Mouse (Mus musculus): ENCODE results near the gene Timm29.
A peak's percentile ranks its signal among the peaks of the same experiment; 100 is the strongest.
"Not testable (repeated sequence)": the region's sequence is repeated elsewhere in the genome, so short reads cannot be mapped to it uniquely, and the experiment has no call there.

The Timm29 gene

GRCm38 (mm10) chr9:21578226-21578625 is 14.3 kb upstream of the Timm29 start:
- DNase-seq (ENCODE audit: low spot score in 2 of 2), result no peak

GRCm38 (mm10) chr9:21585401-21585800 is 7.1 kb upstream of the Timm29 start:
- DNase-seq (ENCODE audit: low spot score in 2 of 2), result no peak

GRCm38 (mm10) chr9:21587678-21588349 is 4.7 kb upstream of the Timm29 start:
- DNase-seq (ENCODE audit: low spot score in 2 of 2), result no peak

- DNase-seq (ENCODE audit: low spot score in 2 of 2), result no peak
Observed at GRCm38 (mm10) chr9:21588350-21588749, 4.2 kb upstream of the Timm29 start.

- DNase-seq (ENCODE audit: low spot score in 2 of 2), result no peak
Observed at GRCm38 (mm10) chr9:21589538-21589937, 3.0 kb upstream of the Timm29 start.

- no peak for DNase-seq (ENCODE audit: low spot score in 2 of 2)
Observed at GRCm38 (mm10) chr9:21591127-21591830, 1.2 kb upstream of the Timm29 start.

GRCm38 (mm10) chr9:21591831-21592702 is 455 bp upstream of the Timm29 start:
- no peak for DNase-seq (ENCODE audit: low spot score in 2 of 2)

GRCm38 (mm10) chr9:21593122-21593721 is 700 bp downstream of the Timm29 start:
- DNase-seq (ENCODE audit: low spot score in 2 of 2), result peak in 1 of 2 experiments; percentile 51

- DNase-seq (ENCODE audit: low spot score in 2 of 2), result not testable (repeated sequence)
Observed at GRCm38 (mm10) chr9:21594350-21594749, 1.8 kb downstream of the Timm29 start.

- DNase-seq (ENCODE audit: low spot score in 2 of 2), result no peak
Observed at GRCm38 (mm10) chr9:21594838-21595237, 2.3 kb downstream of the Timm29 start.

GRCm38 (mm10) chr9:21598198-21598597 is 5.7 kb downstream of the Timm29 start:
- DNase-seq (ENCODE audit: low spot score in 2 of 2), result no peak

- no peak for DNase-seq (ENCODE audit: low spot score in 2 of 2)
Observed at GRCm38 (mm10) chr9:21600186-21600585, 7.7 kb downstream of the Timm29 start.

GRCm38 (mm10) chr9:21601073-21601472 is 8.6 kb downstream of the Timm29 start:
- no peak for DNase-seq (ENCODE audit: low spot score in 2 of 2)

- peak in 1 of 2 experiments; percentile 54 for DNase-seq (ENCODE audit: low spot score in 2 of 2)
Observed at GRCm38 (mm10) chr9:21601722-21602399, 9.3 kb downstream of the Timm29 start.

GRCm38 (mm10) chr9:21604119-21604518 is 11.6 kb downstream of the Timm29 start:
- DNase-seq (ENCODE audit: low spot score in 2 of 2), result no peak

- no peak for DNase-seq (ENCODE audit: low spot score in 2 of 2)
Observed at GRCm38 (mm10) chr9:21605865-21606264, 13.3 kb downstream of the Timm29 start.

GRCm38 (mm10) chr9:21606648-21607047 is 14.1 kb downstream of the Timm29 start:
- DNase-seq (ENCODE audit: low spot score in 2 of 2), result no peak

GRCm38 (mm10) chr9:21609861-21610260 is 17.3 kb downstream of the Timm29 start:
- DNase-seq (ENCODE audit: low spot score in 2 of 2), result no peak

GRCm38 (mm10) chr9:21614864-21615616 is 22.5 kb downstream of the Timm29 start:
- no peak for DNase-seq (ENCODE audit: low spot score in 2 of 2)

- DNase-seq (ENCODE audit: low spot score in 2 of 2), result peak; percentile 99 to 100
Observed at GRCm38 (mm10) chr9:21615617-21616231, 23.2 kb downstream of the Timm29 start, which contains the start of gene Smarca4. Gene Smarca4, plus strand, starts transcription at chr9:21616169.

Measured in urinary bladder, postnatal 4 days (tissue).